Mouse (Mus musculus): ENCODE results near the gene Wnk2.

- TF ChIP-seq TAL1 (IDR thresholded peaks at IDR 0.05; ENCODE audit: low read length): no peak
- no peak for TF ChIP-seq GATA1 (IDR thresholded peaks at IDR 0.05; ENCODE audit: low read length)
Observed at GRCm38 (mm10) chr13:49058528-49058927, 89.3 kb downstream of the Wnk2 start.
